Mouse (Mus musculus) inflammation-experienced regulatory T-cells, adult 16 weeks (primary cell): ENCODE results near the gene Atf1. TPM values are rescaled to one million over a fixed set of nuclear protein-coding genes. Genes with fewer than 3 reads are reported as not detected.

Source experiments
- polyA plus RNA-seq: library from polyadenylated mRNA; unstranded; fragments of 100-300 nt; shearing (Covaris generic); gene quantifications from one replicate; pipeline ENCODE4 v1.2.1, GENCODE M21; 2017

Gene Atf1
- polyA plus RNA-seq: 33.2 TPM

GRCm38 (mm10) chr15:100227663-100228534 lies at the start of gene Atf1:
TSS of gene Atf1 (plus strand) at chr15:100227819.

GRCm38 (mm10) chr15:100280626-100281025 lies 53.0 kb downstream of the Atf1 start, which contains the start of gene Tmprss12:
TSS of gene Tmprss12 (plus strand) at chr15:100280837.

GRCm38 (mm10) chr15:100304019-100304991 lies 76.7 kb downstream of the Atf1 start, which contains the start of gene Mettl7a1:
TSS of gene Mettl7a1 (plus strand) at chr15:100304140.

Other genes with a start within 250 kb of the Atf1 start
- 12.0 TPM for gene Dip2b, start 189.2 kb upstream of the Atf1 start, polyA plus RNA-seq
- not detected for gene Tmprss12, start 53.0 kb downstream of the Atf1 start, polyA plus RNA-seq
- 14.1 TPM for gene Mettl7a1, start 76.3 kb downstream of the Atf1 start, polyA plus RNA-seq
- gene Mettl7a3, start 107.1 kb downstream of the Atf1 start, polyA plus RNA-seq: not detected
- gene Methig1, start 125.3 kb downstream of the Atf1 start, polyA plus RNA-seq: not detected
- gene Mettl7a2, start 125.4 kb downstream of the Atf1 start, polyA plus RNA-seq: not detected
- gene Higd1c, start 136.7 kb downstream of the Atf1 start, polyA plus RNA-seq: not detected
- gene Gm5475, start 194.3 kb downstream of the Atf1 start, polyA plus RNA-seq: not detected
- gene Slc11a2, start 197.3 kb downstream of the Atf1 start, polyA plus RNA-seq: 41.8 TPM
- gene Letmd1, start 241.2 kb downstream of the Atf1 start, polyA plus RNA-seq: 52.3 TPM